Mouse (Mus musculus) liver, adult (tissue): ENCODE data around the gene Olfr714.
"Not testable (repeated sequence)": the region's sequence is repeated elsewhere in the genome, so short reads cannot be mapped to it uniquely, and the experiment has no call there.

Source experiments
- GATA4 ChIP-seq: IDR thresholded peaks from 2 replicates; pipeline ENCODE4 v1.6.1; 2014; ENCODE audit warnings: mild to moderate bottlenecking, low read length; ENCODE audit not compliant: insufficient replicate concordance

The Olfr714 gene

GRCm38 (mm10) chr7:107070681-107071080, at the start of gene Olfr714:
Olfr714 (plus strand) TSS chr7:107070981.
- TF ChIP-seq GATA4 = no peak

GRCm38 (mm10) chr7:107030874-107031273, 39.9 kb upstream of the Olfr714 start, which contains the start of gene Olfr713:
Olfr713 (plus strand) TSS chr7:107031174.
- TF ChIP-seq GATA4 = no peak

GRCm38 (mm10) chr7:107039934-107040563, 30.7 kb upstream of the Olfr714 start:
- TF ChIP-seq GATA4 = no peak

GRCm38 (mm10) chr7:107043136-107043535, 27.6 kb upstream of the Olfr714 start:
- TF ChIP-seq GATA4 = no peak

- no peak for TF ChIP-seq GATA4
Observed at GRCm38 (mm10) chr7:107044407-107044806, 26.4 kb upstream of the Olfr714 start.

- no peak for TF ChIP-seq GATA4
Observed at GRCm38 (mm10) chr7:107045833-107046232, 24.9 kb upstream of the Olfr714 start.

- TF ChIP-seq GATA4 = no peak
Observed at GRCm38 (mm10) chr7:107047578-107047977, 23.2 kb upstream of the Olfr714 start.

GRCm38 (mm10) chr7:107092920-107093319, 22.1 kb downstream of the Olfr714 start, which contains the start of gene Olfr17:
Olfr17 (plus strand) TSS chr7:107093220.
- TF ChIP-seq GATA4 = no peak

DNA sequence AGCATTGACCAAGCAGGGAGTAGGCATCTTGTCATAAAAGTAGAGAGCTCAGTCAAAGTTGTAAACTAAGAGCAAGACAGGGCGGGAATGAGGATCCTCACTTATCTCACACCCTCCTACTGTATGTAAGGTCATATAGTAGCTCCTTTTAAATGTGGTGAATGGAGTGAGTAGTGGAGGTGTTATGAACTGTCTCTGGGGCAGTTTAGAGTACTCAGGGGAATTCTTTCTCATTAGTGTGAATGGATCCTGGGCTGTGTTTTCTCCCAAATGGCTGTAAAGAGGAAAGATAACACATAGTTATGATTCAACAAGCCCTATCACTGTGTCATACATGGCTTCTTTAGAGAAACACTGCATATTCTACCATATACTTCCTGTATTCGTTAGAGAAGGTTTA, 39.5 kb downstream of the Olfr714 start, which contains the start of gene Olfr715b:
Gene Olfr715b, minus strand, starts transcription at position 101 of the 400 bp plus-strand sequence.
- TF ChIP-seq GATA4 = not testable (repeated sequence)
